Mouse (Mus musculus): ENCODE results near the gene Kat8.

- no peak for TF ChIP-seq CTCF (IDR thresholded peaks at IDR 0.05; ENCODE audit: insufficient read depth, low read depth, low read length)
- no peak for TF ChIP-seq POLR2A (IDR thresholded peaks at IDR 0.05; ENCODE audit: insufficient read depth, low read depth, low read length)
Measured at GRCm38 (mm10) chr7:127901772-127902171, 10.5 kb upstream of the Kat8 start.

Data from olfactory bulb, adult 2 months (tissue).